Mouse (Mus musculus) lung, postnatal 0 days (tissue): Measurements from ENCODE around the gene Kpnb1.

Experiments
- CTCF ChIP-seq: IDR thresholded peaks from 2 replicates; pipeline ENCODE4 v1.5.1; 2016; ENCODE audit warnings: antibody characterized with exemption, mild to moderate bottlenecking
- EP300 ChIP-seq: IDR thresholded peaks from 2 replicates; pipeline ENCODE4 v1.6.1; 2016; ENCODE audit warnings: antibody characterized with exemption, mild to moderate bottlenecking, control low read depth

GRCm38 (mm10) chr11:97187764-97188642 lies at the start of gene Kpnb1:
- TF ChIP-seq EP300 = peak; percentile 55; the same call in 1 of the 2 replicates
- no peak; the same call in 1 of the 2 replicates for TF ChIP-seq CTCF
